Mouse (Mus musculus) midbrain, embryonic 11.5 days (tissue): Measurements from ENCODE around the gene Rfng. TPM values are rescaled to one million over a fixed set of nuclear protein-coding genes. Genes with fewer than 3 reads are reported as not detected.
A peak's percentile ranks its signal among the peaks of the same experiment; 100 is the strongest.

ENCODE experiments used
- ATAC-seq: fragments of 200-750 bp; cut with Nextera tagmentation; 2 replicates; pipeline ENCODE4 v1.8.0; 2017; ENCODE audit warnings: moderate TSS enrichment, moderate library complexity; ENCODE audit not compliant: low FRiP score
- DNase-seq: peaks from one replicate; pipeline ENCODE4 v3.0.0; 2015; ENCODE audit warnings: low spot score; ENCODE audit errors: missing footprints
- H3K27ac ChIP-seq: fragments of 300-500 bp; sonication (generic); 2 replicates; pipeline ENCODE4 v1.5.1; 2014; ENCODE audit warnings: low read depth, low read length
- H3K27me3 ChIP-seq: fragments of 300-500 bp; sonication (generic); 2 replicates; pipeline ENCODE4 v1.6.1; 2014; ENCODE audit warnings: mild to moderate bottlenecking, low read length, moderate library complexity, mixed read lengths; ENCODE audit not compliant: control insufficient read depth, insufficient read depth
- H3K36me3 ChIP-seq: fragments of 300-500 bp; sonication (generic); 2 replicates; pipeline ENCODE4 v1.6.1; 2014; ENCODE audit warnings: mild to moderate bottlenecking, low read length, moderate library complexity, mixed read lengths; ENCODE audit not compliant: control insufficient read depth, insufficient read depth
- H3K4me1 ChIP-seq: fragments of 300-500 bp; sonication (generic); 2 replicates; pipeline ENCODE4 v1.6.1; 2014; ENCODE audit warnings: low read length; ENCODE audit not compliant: control insufficient read depth, insufficient read depth
- H3K4me2 ChIP-seq: fragments of 300-500 bp; sonication (generic); 2 replicates; pipeline ENCODE4 v1.6.1; 2014; ENCODE audit warnings: mild to moderate bottlenecking, moderate library complexity
- H3K4me3 ChIP-seq: fragments of 300-500 bp; sonication (generic); 2 replicates; pipeline ENCODE4 v1.5.1; 2014; ENCODE audit warnings: low read depth, low read length
- H3K9ac ChIP-seq: fragments of 300-500 bp; sonication (generic); 2 replicates; pipeline ENCODE4 v1.6.1; 2014; ENCODE audit warnings: low read length
- H3K9me3 ChIP-seq: fragments of 300-500 bp; sonication (generic); 2 replicates; pipeline ENCODE4 v1.6.1; 2016; ENCODE audit warnings: low read length; ENCODE audit not compliant: control insufficient read depth
- WGBS: fragments of 180-500 bp; shearing (Covaris S2); extraction: QIAGEN DNeasy Blood & Tissue Kit; methylation state at CpG from one replicate; pipeline ENCODE4 v1.1.7; 2014; 5-methylcytosine and 5-hydroxymethylcytosine counted together
- polyA plus RNA-seq: library from polyadenylated mRNA; unstranded; fragments of >200 nt; fragmentation: Nextera tagmentation; extraction: Ambion mirVana; gene quantifications from 2 replicates; pipeline ENCODE4 v1.2.1, GENCODE M21; 2014

Rfng gene
- polyA plus RNA-seq, 1 experiment from 2014 or later = 30.6 TPM

DNA sequence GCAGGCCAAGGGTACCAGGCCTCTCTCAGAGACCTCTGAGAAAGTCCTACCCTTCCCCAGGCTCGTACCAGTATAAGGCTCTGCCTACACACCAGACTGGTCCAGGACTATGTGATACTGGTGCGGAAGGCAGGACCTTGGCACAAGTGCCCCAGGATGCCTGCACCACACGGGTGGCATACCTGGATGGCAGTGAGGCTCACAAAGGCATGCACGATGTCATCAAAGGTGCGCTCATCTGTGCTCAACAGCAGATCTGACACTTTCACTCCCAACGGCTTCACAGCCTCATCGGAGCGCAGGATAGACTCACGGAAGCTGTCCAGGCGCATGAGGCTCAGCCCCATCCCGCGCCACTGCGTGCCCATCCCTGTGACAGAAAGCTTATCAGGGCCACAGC lies 34.2 kb upstream of the Rfng start:
- Histone ChIP-seq H3K4me3 (no peak overlapping the region), H3K4me1 (peaks cover 21% of the 10 kb centered on the region), H3K9ac (no peak overlapping the region), H3K9me3 (no peaks in the 10 kb centered on the region), H3K27me3 (no peaks in the 10 kb centered on the region), H3K27ac (no peak overlapping the region), H3K36me3 (peaks cover 75% of the 10 kb centered on the region), H3K4me2 (no peak overlapping the region)
- DNase-seq (no peak), ATAC-seq (no peak)
- WGBS = 96% methylated on average over 13 of the region's 13 CpGs

DNA sequence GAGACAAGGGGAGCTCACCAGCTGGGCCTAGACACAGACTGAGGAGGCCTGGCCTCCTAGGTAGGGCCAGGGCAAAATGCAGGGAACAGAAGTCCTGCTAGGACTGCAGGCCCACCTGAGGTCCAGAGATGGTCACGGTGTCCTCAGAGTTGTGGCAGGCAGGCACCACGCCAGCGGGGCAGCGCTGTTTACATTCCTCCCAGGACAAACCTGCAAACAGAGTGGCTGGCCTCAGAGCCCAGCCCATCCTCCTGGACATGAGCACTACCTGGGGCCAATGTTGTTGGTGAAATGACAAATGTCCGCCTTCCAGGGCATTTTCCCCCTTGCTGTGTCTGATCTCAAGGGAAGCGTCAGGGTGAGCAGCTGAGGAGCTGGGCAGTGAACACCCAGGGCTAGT lies 33.4 kb upstream of the Rfng start:
- H3K27ac ChIP-seq = no peak overlapping the region
- H3K4me1 ChIP-seq = peaks cover 14% of the 10 kb centered on the region
- WGBS = 94% methylated on average over 6 of the region's 6 CpGs

DNA sequence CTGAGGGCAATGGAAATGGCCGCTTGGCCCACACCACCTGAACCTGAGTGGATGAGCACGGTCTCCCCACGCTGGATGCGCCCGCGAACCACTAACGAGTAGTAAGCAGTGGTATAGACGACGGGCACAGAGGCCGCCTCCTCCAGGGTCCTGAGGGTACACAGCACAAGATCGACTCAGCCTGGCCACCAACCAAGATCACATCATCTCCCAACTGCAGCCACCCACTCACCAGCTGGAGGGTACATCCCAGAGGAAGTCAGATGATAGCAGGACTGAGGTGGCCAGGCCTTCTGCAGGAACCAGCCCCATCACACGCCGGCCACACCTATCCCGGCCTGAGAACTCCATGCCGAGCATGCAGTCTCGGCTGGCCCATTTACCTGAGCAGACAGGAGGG lies 28.1 kb upstream of the Rfng start:
- 97% methylated on average over 16 of the region's 16 CpGs for WGBS
- DNase-seq = no peak
- no peak overlapping the region for H3K4me3 ChIP-seq

More for the DNA sequence above, 33.4 kb upstream of the Rfng start:
- H3K4me3 ChIP-seq = no peak overlapping the region
- no peaks in the 10 kb centered on the region for H3K9me3 ChIP-seq
- no peak overlapping the region for H3K9ac ChIP-seq
- peaks cover 84% of the 10 kb centered on the region for H3K36me3 ChIP-seq
- H3K27me3 ChIP-seq = no peaks in the 10 kb centered on the region
- no peak overlapping the region for H3K4me2 ChIP-seq
- no peak for DNase-seq
- no peak for ATAC-seq

DNA sequence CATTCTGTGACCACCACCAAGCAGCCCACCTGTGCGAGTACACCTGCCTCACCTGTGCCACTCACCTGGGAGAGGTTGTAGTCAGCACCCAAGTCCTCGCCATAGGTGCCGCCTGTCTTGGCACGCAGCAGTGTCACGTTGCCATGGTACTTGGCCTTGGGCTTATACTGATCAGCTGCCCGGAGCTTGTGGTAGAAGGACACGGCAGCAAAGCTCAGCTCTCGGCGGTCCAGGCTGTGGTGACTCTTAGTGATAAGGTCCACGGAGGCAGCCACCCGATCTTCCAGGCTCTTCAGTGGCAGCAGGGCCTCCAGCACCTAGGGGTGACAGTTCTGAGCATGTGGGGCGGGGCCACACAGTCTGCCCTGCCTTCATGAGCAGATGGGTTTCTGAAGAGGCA lies 24.0 kb upstream of the Rfng start:
- H3K36me3 ChIP-seq = peaks cover 63% of the 10 kb centered on the region

More for the DNA sequence above, 28.1 kb upstream of the Rfng start:
- Histone ChIP-seq H3K4me1 (no peaks in the 10 kb centered on the region), H3K27me3 (no peaks in the 10 kb centered on the region), H3K36me3 (peaks cover 89% of the 10 kb centered on the region), H3K4me2 (no peak overlapping the region), H3K9me3 (no peaks in the 10 kb centered on the region), H3K27ac (no peak overlapping the region), H3K9ac (no peak overlapping the region)
- no peak for ATAC-seq

DNA sequence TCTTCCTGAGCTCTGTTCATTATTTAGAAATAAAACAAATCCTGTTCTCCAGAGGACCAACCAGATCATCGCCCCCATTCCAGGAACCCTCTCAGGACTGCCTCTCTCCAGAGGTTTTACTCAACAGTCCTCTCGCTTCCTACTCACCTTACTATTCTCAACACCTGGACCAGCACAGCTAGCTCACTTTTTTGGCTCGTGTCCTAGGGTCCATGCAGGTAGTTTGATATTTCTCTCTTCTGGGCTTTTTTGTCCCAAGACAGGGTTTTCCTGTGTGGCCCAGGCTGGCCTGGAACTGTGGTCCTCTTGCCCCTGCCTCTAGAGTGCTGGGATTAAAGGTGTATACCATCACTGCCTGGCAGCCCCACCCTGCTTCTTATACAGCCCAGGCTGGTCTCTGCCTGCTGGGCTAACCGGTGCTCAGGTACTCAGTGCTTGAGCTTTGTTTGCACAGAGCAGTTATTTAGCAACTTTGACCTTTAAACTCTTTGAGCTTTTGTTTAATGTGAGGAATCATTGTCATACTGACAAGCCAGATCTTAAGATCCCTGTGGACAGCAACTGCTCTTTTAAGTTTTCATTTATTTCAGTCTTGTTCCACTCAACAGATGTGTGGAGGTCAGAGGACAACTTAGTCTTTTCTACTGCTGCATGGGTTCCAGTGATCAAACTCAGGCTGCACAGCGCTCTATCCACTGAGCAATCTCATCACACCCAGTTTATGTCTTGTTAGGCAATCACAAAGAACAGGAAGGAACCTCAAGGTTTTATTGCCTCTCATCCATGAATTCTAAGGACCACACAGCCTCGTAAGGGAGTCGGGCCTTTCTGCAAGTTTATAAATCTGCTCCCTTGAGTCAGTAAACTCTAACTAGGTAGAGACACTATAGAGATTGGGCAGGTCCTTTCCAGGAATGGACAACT lies 21.6 kb upstream of the Rfng start:
- H3K9me3 ChIP-seq = no peaks in the 10 kb centered on the region
- H3K27me3 ChIP-seq = no peaks in the 10 kb centered on the region
- H3K4me2 ChIP-seq = no peak overlapping the region
- DNase-seq (no peak), ATAC-seq (no peak)
- WGBS = 89% methylated on average over 7 of the region's 7 CpGs
- H3K4me3 ChIP-seq = no peak overlapping the region
- no peak overlapping the region for H3K27ac ChIP-seq
- H3K36me3 ChIP-seq = peaks cover 40% of the 10 kb centered on the region
- no peak overlapping the region for H3K9ac ChIP-seq
- H3K4me1 ChIP-seq = no peaks in the 10 kb centered on the region

More for the DNA sequence above, 24.0 kb upstream of the Rfng start:
- no peak overlapping the region for H3K9ac ChIP-seq
- ATAC-seq (no peak), DNase-seq (no peak)
- no peaks in the 10 kb centered on the region for H3K4me1 ChIP-seq
- H3K9me3 ChIP-seq = no peaks in the 10 kb centered on the region
- H3K4me2 ChIP-seq = no peak overlapping the region
- H3K27ac ChIP-seq = no peak overlapping the region
- 94% methylated on average over 12 of the region's 12 CpGs for WGBS
- no peak overlapping the region for H3K4me3 ChIP-seq
- H3K27me3 ChIP-seq = no peaks in the 10 kb centered on the region

DNA sequence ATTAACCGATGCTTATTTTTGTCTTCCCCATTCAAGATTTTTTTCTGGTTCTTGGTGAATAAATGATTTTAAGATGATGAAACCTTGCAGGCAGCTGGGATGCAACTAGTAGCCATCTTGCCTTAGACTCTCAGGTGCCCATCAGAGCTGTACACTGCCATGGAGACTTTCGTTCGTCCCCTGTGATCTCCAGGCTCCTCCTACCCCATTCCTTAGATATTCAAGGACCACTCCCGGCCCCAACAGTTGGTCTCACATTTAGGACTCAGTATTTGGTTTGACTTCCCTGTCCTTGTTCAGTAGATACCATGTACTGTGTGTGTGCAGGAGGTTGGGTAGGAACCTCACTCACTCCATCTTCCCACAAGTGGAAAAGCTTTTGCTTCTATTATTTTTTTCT lies 20.8 kb upstream of the Rfng start:
- Histone ChIP-seq H3K36me3 (peaks cover 32% of the 10 kb centered on the region), H3K4me2 (no peak overlapping the region), H3K9me3 (no peaks in the 10 kb centered on the region), H3K4me1 (no peaks in the 10 kb centered on the region), H3K27ac (no peak overlapping the region), H3K4me3 (no peak overlapping the region), H3K27me3 (no peaks in the 10 kb centered on the region), H3K9ac (no peak overlapping the region)
- WGBS = 84% methylated on average over 4 of the region's 4 CpGs
- DNase-seq (no peak), ATAC-seq (no peak)

DNA sequence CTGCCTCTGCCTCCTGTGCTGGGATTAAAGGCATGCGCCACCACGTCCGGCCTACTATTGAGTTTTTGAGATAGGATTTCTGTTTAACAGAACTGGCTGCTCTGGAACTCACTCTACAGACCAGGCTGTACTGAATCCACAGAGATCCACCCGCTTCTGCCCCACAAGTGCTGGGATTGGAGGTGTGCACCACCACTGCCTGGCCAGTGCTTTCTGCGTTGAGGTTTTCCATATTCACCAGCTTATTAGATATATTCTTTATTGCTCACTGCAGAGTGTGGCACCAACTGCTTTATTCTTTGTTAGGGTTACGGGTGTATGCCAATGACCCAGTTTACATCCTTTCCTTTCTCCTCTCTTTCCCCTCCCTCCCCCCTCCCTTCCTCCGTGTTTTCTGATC lies 20.3 kb upstream of the Rfng start:
- H3K27ac ChIP-seq = no peak overlapping the region
- H3K9me3 ChIP-seq = no peaks in the 10 kb centered on the region
- H3K36me3 ChIP-seq = peaks cover 30% of the 10 kb centered on the region
- WGBS = 80% methylated on average over 7 of the region's 7 CpGs
- no peaks in the 10 kb centered on the region for H3K4me1 ChIP-seq
- DNase-seq (no peak), ATAC-seq (no peak)
- no peaks in the 10 kb centered on the region for H3K27me3 ChIP-seq
- no peak overlapping the region for H3K4me3 ChIP-seq
- H3K4me2 ChIP-seq = no peak overlapping the region
- H3K9ac ChIP-seq = no peak overlapping the region

DNA sequence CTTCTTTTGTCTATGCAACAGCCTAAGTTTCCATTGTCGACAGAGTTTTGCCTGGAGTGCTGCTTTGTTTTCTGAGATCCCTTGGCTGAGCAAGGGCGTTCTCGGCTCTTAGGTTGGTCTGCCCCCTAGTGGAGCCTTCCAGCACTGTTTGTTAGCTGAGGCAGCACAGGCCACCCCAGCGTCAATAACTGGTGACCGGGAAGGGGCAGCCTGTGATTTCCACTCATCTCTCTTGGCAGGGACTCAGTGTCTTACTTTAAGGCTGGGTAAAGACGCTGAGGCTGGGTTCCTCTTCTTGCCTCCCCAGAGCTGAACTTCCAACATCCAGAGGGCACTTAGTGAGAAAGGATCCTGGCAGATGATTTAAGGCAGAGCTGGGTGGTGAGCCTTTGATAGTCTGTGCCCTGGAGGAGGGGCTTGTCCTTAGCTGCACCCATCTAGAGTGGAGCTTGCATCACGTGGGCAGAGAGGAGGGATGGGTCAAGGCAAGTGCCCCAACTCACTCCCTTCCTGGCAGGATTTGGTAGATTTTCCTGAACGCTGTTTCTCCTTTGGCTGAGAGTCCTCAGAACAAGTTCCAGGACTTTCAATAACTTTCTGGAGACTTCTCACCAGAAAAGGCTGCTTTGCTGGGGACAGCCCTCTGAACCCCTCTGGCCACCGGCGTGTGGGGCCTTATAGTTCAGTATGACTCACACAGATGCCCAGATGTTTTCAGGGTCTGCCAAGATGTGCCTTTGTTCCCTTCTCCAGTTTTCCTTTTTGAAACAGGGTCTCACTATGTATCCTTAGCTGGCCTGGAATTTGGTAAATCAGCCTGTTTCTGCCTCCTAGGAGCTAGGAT lies 16.3 kb upstream of the Rfng start:
- H3K9me3 ChIP-seq = no peaks in the 10 kb centered on the region
- peak overlapping the region; percentile 44; the same call in 1 of the 2 replicates for H3K9ac ChIP-seq
- ATAC-seq = peak; percentile 70
- no peak overlapping the region for H3K4me2 ChIP-seq
- H3K4me1 ChIP-seq = peaks cover 6% of the 10 kb centered on the region
- 14% methylated on average over 10 of the region's 10 CpGs for WGBS
- H3K4me3 ChIP-seq = no peak overlapping the region
- H3K27ac ChIP-seq = no peak overlapping the region
- peak; percentile 98 for DNase-seq
- no peaks in the 10 kb centered on the region for H3K27me3 ChIP-seq
- H3K36me3 ChIP-seq = no peaks in the 10 kb centered on the region
